Mouse (Mus musculus): Measurements from ENCODE around the gene Speg.
A peak's percentile ranks its signal among the peaks of the same experiment; 100 is the strongest.

DNA sequence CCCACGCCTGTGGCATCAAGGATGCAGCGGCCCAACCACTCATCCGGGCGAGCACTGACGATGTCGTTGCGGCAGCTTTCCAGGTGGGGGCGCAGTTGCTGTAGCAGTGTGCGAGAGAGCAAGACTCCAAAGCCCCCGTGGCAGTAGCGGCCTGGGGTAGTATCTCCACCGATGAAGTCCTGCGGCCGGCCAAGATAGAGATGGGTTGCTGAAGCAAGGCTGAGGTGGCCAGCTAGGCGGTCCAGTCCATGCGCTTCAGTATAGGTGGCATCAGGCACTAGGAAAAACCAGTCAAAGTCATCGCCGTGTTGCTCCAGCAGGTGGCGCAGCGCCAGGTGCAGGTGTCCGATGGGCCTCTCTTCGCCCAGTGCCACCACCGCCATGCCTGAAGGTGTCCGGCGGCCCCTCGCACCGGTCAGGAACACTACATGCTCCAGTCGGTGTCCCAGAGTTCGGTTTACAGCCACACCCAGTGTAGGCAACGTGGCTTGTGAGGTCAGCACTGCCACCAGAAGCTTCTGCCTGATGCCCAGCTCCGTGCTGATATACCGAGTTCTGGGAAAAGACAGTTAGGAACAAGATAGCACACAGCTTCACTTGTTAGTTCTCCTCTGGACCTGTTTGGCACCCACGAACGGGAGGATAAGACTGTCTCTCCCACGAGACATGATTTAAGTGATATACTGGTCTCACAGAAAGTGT lies 102.3 kb downstream of the Speg start:
- no peak for TF ChIP-seq POLR2A (IDR thresholded peaks at IDR 0.05; ENCODE audit: borderline replicate concordance, extremely low read depth, low read depth, low read length)
- TF ChIP-seq CTCF (IDR thresholded peaks at IDR 0.05; ENCODE audit: insufficient read depth, low read length): peak; percentile 62
